Mouse (Mus musculus) T-helper 1 cell (primary cell): ENCODE data around the gene Gpr34.

Experiments used
- in situ Hi-C: fragments of 300-600 bp; cut with MboI, MseI; formaldehyde crosslinking; loops from one replicate; pipeline ENCODE4 v1.15.1; 2025; ENCODE audit warnings: high pct_unique_total_duplicates

Gpr34 gene

DNA sequence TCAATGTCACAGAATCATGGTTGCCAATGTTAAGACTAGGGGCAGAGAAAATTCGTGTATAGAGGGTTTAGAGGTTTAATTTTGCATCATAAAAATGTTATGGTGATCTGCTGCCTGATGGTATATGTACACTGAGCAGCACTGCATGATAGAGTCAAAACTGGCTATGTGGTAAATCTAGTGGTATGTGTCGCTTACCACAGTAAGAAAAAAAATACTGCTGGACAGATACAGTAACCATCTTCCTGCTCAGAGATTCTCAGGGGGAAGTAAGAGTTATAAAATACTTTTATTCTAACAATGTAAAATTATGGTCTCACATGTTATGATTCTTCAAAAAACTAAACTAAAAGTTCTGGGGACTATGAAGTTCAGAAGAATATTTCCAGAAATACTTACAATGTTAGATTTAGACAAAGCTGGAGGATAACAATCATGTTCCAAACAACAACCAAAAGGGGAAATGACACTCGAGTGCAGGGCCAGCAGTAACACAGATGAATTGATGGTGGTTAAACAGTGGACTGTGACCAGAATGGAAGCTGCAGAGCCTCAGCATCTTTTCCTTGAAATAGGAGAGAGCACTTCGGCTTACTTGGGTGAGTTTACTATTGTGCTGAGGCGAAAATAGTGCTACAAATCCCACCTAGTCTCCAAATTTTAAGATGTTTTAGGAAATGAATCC is at the start of gene Gpr34:
TSS of gene Gpr34 (plus strand) at position 491 of the 685 bp plus-strand sequence.
- in situ Hi-C loops = no loop called here

DNA sequence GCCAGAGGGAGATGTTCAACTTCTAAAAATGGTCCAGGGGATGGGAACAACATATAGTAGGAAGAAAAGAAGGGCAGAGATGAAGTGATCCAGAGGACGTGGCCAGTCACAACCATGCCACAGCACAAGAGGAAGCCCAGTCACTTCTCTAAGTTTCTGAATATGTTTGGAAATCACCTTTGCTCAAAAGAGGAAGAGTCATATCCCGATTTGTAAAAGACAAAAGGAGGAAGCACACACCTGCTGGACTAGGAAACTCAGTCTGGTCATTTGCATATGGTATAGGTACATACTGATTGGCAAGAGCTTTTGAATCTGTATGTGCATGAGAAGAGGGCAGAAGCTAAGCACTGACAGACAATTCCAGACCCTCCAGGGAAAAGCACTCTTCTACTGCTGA is 32.5 kb upstream of the Gpr34 start:
- in situ Hi-C loops = no loop called here

DNA sequence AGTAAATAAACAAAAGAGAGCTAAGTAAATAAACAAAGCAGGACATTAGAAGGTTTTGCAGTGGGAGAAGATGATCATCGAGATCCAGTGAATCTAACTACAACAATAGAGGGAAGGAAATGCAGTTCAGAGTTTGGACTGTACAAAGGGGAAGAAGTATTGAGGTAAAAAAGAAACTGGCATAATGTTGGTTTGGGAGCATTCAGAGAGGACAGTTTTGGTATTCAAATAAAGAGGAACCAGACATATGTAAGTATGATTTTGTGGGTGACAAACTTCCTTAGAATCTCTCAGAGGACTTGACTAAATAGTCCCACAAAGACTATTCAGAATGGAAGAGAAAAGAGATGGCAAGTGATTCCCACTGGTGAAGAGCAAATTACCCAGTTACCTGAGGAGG is 31.9 kb upstream of the Gpr34 start:
- in situ Hi-C loops = no loop called here

DNA sequence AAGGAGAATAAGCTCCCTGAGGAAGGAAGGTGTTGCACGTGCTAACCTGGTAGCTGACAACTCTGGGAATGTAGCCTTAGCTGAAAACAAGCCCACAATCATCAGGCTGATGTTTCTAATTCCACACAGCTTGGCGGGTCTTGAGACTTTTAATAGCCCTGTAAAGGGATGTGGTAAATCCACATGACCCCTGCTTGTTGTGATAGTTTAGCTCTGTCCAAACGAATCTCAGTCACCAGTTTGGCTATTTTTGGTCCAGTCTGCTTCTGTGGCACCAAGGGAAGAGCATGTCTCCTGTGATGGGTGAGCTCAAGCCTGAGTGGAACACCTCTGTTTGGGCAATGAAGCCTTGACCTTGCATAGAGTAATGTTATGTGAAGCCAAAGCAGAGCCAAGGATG is 25.1 kb upstream of the Gpr34 start:
- in situ Hi-C loops = no loop called here

DNA sequence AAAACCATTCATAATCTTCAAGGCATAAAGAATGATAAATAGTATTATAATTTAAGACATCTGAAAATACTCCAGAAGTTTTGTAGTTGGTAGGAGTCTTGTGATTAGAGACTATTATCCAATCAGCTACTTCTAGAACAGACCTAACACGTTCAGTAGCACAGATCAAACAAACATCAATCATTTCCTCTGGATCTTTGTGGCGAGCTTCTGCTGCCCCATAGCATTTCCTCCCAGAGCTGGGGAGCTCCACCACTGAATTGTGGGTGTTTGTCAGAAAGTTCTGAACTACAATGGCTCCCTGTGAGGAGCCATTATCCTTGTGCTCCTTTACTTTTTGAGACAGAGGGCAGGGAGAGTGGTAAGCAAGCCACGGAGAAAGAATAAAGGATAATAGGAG is 24.1 kb upstream of the Gpr34 start:
- in situ Hi-C loops = no loop called here

DNA sequence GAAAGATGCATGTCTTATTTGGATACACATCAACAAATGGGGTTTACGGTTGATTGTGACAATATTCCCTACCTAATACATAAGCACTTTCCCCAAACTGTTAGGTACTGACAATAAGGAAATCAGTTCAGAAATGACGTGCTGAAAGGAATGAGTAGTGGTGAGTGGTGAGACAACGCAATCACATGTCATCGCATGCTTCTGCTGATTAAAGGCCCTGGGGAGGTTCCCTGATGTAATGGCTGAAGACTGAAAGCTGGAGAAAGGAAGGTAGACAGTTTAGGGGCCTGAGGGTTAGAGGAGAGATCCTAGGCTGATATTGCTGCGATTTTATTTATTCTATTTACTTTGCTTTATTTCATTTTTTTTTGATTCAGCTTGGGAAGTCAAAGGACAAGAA is 20.8 kb upstream of the Gpr34 start:
- in situ Hi-C loops = no loop called here

DNA sequence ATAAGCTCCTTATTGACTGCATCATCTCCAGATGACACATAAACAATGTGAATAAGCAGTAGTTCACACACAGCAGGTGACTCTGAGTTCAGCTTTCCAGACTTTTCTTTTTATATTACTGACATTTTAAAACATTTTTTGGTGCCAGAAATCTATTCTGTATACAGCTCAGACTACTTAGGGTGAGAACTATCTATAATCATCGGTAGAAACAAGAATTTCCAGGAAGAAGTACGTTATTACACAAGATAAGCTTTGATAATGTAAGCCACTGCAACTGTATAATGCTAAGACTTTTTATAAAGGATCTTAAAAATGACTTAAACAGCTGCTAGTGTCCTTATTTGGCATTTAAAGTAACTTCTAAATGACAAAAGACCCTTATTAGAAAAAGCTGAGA is 19.8 kb upstream of the Gpr34 start:
- in situ Hi-C loops = no loop called here

DNA sequence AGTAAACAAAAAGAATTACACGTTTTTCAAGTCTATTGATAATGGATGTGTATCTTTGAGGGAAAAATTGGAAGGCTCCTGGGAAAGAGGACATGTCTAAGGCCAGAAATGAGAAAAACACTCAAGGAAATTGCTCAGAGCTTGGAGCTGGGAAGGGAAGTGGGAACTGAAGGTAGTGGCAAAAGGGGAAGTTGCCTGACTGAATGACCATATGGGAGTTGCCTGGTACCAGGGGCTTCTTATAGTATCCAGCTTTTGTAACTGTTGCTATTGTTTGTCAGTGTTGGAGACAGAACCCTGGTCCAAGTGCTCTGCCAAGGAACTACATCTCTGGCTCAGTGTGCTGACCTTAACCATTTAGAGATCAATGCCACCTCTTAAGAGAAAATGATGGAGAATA is 15.2 kb upstream of the Gpr34 start:
- in situ Hi-C loops = no loop called here

DNA sequence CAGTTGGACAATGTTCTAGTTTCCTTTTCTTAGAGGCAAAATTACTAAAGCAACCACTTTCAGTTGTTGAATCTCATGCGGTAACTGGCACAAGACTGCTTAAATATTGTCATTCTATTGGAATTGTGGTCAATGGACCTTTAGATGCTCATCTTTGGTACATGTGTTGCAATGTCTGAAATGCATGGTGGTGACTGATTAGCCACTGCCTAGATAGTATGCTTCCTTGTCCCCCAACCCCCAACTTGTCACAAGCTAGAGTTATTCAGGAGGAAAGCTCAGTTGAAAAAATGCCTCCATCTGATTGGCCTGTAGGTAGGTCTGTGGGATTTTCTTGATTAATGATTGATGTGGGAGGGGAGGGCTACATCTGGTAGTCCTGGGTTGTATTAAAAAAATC is 14.6 kb upstream of the Gpr34 start:
- in situ Hi-C loops = no loop called here

DNA sequence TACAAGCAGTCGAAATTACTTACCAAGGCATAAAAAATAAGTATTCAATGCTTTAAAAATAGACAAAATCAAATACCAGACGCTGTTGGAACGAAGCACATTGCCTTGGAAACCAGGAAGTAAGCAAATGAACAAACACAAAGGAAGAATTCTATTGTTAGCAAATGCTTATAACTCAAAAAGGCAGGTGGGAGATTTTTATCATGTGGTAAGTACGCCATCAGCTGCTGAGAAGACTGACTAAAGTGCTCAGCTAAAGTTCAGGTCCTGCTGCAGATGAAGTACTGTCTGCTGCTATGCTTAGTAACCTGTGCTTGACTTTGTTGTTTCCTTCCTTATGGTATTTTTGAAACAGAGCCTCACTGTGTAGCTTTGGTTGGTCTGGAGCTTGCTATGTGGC is 13.4 kb upstream of the Gpr34 start:
- in situ Hi-C loops = no loop called here

DNA sequence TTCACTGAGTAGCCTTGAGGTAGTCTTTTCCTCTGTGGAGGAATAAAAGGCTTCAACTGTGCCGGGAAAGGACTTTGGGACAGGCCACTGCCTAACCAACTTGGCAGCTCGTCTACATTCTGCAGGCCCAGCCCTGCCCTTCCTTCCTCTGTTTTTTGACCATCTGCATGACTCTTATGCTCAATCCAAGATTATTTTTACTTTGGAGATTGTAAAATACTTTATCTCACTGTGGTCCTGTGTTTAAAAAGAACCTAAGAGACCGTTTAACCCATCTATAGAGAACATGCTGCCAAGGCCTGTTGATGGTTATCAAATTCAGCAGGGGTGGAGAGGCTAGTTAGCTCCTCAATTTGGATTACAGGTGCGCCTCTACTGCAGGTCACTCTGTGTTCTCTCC is 10.4 kb upstream of the Gpr34 start:
- in situ Hi-C loops = no loop called here

DNA sequence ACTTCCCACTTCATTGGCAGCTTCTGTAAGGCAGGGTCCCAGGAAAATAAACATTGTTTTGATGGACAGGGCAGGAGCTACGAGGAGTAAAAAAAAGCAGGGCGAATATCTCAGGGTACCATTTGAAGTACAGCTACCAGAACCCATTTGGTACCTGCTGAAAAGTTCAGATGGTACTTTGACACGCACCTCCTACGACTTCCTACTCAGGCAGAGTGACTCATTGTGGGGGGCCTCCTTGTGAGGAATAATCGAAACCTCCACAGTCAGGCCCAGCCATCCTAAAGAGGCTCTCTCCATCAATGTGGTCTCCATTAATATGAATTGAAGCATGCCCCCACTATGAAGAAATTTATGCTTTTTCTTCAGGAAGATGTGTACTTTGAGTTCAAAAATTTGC is 9.2 kb upstream of the Gpr34 start:
- in situ Hi-C loops = no loop called here

DNA sequence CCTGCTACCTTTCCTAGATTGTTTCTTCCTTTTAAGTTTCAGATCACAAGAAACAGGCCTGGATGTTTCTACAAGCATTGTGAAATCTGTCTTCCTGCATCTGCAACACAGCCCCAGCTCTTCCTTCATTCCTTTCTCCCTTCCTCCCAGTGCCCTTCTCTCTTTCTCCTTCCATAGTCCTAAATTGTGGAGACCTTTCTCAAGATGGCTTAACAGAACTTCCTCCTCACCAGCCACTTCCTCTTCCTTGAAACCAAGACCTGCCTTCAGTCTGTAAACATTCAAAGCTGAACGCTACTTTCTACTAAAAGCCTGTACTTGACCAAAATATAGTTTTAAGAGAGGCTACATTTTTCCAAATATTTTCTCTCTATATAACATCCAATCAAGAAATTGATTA is 4.5 kb downstream of the Gpr34 start:
- in situ Hi-C loops = no loop called here

DNA sequence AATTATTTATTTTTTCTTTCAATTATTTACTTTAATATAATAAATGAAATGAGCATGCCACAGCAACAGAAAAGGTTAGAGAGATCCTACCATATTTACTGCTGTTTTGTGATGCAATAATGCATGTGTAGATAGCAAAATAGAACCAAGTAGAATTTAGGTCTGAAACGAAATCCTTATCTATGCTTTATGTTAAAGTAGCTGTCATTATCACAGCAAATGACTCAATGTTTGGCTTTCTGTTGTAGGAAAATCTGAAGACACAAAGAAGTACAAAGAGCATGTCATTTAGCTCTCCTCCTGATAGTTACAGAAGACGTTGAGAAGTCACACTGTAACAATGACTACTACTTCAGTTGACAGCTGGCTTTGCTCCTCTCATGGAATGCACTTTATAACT is 7.0 kb downstream of the Gpr34 start:
- in situ Hi-C loops = no loop called here

DNA sequence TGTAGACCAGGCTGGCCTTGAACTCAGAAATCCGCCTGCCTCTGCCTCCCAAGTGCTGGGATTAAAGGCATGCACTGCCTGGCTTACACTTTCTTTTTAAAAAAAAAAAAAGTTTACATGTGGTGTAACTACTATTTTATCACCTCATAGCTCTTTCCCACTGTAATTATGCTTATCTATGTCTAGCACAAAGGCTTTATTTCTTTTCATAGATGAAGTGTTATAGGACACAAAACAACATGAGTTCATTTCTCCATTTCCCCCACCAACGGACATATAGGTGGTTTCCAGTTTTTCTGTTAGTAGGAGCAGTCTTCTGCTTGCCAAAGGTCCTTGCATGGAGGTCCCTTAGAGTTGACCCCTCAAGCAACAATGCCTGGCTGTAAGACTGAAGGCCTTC is 20.0 kb downstream of the Gpr34 start:
- in situ Hi-C loops = loop anchor here (10.0 to 25.0 kb wide), 2 partner anchors 187 to 765 kb away; partner anchors contain the start of gene Nyx

DNA sequence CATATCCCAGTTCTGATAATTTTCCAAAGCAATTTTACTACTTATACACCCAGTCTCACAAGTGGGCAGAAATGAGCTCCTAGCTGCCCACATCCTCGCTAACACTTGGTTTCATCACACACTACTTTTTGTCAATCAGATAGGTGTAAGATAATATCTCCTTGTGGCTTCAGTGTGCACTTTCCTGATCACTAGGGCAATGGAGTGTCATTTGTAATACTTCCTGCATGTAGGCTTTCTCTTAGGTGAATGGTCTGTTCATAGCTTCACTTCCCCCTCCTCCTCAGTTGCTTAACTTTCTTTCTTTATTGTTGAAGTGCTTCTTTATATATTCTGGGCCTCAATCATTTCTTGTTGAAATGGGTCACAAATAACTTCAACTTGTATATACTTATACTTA is 20.4 kb downstream of the Gpr34 start:
- in situ Hi-C loops = loop anchor here (10.0 to 25.0 kb wide), 2 partner anchors 187 to 765 kb away; partner anchors contain the start of gene Nyx

DNA sequence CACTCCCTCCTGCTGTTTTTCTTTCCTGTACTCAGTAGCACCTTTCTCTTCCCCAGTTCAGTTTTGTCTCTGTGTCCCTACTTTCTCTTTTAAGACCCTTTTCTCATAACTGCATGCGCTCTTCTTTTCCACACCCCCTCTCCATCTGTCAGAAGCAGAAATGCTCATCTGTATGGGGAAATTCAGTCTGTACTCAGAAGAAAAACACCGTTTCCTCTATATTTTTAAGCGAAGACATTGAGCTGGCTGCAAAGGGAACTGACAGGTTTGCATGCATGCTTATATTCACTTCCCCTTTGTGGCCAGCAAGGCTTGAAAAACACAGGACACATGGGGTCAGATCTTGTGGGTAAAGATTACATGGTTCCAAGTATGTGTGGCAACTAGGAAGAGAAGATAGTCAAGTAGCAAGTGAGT is 23.1 kb downstream of the Gpr34 start:
- in situ Hi-C loops = loop anchor here (5.0 to 25.0 kb wide), 3 partner anchors 190 to 768 kb away; partner anchors contain the start of gene Nyx

DNA sequence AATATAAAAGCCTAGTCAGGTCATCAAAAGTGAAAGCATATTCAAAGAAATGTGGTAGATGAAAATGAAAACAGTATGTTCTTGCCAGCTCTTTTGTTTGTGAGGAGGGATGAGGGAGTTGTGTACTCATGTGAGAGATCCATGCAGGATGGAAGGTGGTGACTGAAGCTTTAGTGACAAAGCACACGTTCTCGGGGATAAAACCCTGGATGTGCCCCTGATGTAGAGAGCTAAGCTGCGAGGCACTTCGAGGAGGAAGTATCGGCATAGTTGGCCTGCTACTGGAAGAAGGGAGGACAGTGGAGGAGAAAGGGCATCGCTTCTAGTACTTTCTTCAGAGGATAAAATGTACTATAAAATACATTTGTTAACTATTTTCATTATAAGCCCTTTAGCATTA is 24.0 kb downstream of the Gpr34 start:
- in situ Hi-C loops = loop anchor here (5.0 to 25.0 kb wide), 3 partner anchors 191 to 769 kb away; partner anchors contain the start of gene Nyx

DNA sequence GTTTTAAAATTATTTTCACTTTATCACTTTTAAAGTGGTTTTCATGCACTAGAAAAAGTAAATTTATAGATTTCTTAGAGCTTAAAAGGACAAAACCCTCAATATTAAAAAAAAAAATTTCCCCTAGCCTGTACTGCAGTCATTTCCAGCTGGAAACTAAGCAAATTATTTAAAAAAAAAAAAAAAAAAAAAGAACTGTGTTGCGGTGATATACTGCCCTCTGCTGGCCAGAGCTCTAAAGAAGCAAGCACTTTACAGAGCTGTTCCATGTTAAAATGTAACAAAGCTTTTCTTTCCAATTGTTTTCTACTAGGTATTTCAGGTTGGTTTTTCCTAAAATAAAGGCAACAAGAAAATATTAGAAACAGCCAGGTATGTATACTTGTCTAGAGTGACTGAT is 24.8 kb downstream of the Gpr34 start:
- in situ Hi-C loops = loop anchor here (5.0 to 25.0 kb wide), 3 partner anchors 192 to 769 kb away; partner anchors contain the start of gene Nyx

DNA sequence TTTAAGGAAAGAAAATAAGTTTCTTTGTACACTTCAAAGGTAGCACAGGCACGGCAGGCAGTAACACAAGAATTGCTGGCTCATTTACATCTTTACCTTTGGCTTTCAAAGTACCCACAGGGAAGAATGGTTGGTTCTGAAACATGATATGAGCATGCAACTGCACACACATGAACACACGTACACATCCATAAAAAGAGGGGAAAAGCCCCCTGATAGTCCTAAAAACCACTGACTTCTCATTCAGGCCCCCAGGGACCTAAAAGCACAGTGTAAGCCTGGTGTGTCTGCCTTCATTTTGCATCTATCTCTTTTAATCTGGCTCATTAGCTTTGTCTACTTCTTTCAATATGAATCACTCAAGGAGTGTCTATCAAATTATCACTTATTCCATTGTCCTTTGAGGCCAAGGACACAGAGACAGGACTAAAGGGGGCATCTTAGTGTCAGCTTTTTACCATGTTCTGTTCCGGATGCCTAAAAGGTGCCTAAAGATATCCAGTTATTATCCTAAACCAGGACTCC is 26.8 kb downstream of the Gpr34 start:
- in situ Hi-C loops = loop anchor here (5.0 to 25.0 kb wide), 3 partner anchors 194 to 771 kb away; partner anchors contain the start of gene Nyx

DNA sequence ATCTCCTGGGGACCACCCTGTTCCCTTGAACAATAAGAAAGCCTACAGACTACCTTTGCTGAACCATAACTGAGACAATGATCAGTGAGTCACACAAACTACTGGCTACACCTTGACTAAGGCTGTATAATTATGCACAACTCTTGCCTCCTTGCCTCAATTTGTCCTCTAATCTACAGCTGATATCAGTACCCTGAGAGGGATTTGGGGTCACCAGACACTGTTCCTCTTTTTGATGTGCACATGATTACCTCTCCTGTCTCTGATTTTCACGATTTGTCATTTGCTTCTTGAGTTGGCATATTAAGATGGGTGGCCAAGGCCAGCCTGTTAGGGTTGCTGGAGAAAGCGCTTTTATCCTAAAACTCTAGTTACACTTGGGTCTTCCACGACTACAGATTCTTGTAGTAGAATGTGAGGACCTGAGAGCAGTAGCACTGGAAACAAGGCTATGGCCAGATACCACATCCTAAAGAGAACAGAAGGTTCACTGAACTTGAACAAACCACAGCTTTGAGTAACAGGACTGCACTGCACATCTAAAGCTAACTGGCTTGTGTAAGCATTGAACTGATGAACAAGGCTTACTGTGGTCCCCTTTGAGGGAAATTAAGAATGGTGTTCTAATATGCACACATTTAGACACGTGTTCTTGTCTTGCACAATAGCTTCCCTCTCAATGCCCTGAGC is 27.5 kb downstream of the Gpr34 start:
- in situ Hi-C loops = loop anchor here (5.0 to 25.0 kb wide), 3 partner anchors 195 to 772 kb away; partner anchors contain the start of gene Nyx

DNA sequence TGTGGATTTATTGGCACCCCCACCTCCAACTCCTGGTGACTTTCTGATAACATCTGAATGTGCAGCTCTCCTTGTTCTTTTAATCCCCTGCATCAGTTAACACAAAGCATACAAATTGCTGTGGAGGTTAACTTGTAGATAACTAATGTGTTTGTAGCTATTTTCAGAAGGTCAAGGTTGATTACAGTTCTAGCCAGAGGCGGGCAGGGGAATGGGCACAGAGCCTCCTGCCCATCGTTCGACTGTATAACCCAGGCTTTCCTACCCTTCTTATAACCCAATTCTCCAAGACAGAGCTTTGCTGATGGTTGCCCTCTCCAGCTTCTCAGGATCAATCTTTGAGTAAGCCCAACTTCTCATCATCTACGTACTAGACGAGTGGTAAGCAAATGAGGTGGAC is 29.2 kb downstream of the Gpr34 start, which contains the start of gene Gpr82:
TSS of gene Gpr82 (plus strand) at position 301 of the 400 bp plus-strand sequence.
- in situ Hi-C loops = loop anchor here (25.0 kb wide), 1 partner anchor 774 kb away; no protein-coding TSS in a partner anchor
